Mouse (Mus musculus): ENCODE measurements around the gene Cmss1. TPM values are rescaled to one million over a fixed set of nuclear protein-coding genes. Genes with fewer than 3 reads are reported as not detected.

Cmss1 gene
- total and polyA plus RNA-seq, 2 experiments from 2014 or later, result 17.0 to 50.3 TPM

DNA sequence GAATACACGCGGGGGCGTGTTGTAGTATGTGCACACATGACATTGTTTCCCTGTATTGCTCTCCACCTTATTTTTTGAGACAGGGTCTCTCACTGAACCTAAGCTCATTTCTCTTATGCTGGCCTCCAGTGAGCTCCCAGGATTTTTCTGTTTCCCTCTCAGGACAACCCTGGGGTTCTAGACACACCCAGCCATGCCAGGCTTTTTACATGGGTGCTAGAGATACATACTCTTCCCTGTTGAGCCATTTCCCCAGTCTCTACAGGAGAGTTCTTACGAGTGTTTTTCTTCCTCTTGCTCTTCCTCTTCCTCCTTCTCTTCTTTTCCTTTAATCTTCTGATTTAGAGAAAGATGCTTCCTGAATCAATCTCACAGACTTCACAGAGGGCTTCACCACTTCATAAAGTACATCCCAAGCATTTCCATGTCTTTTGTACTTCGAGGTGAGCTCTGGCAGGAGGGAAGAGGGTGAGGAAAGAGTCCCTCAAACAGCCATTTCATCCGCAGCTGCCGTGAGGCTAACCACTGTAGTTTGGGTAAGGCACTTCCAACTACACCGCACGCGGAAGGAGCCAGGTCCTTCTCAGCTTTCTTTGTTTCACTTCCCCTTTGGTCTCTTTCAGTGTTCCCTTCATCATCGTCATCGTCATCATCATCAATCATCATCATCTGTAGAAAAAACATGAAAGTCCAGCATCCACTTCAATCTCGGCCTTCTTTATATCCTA lies 347.1 kb downstream of the Cmss1 start:
- no peak for TF ChIP-seq EP300 (IDR thresholded peaks at IDR 0.05; ENCODE audit: low read depth)
- TF ChIP-seq CTCF (IDR thresholded peaks at IDR 0.05; ENCODE audit: low read depth), result no peak
- WGBS, result 78% methylated on average over 13 of the region's 13 CpGs
- no peaks in the 10 kb centered on the region for H3K4me1 ChIP-seq (ENCODE audit: control insufficient read depth, insufficient read depth)
- H3K4me2 ChIP-seq (ENCODE audit: low read depth, low read length), result no peak overlapping the region
- H3K4me3 ChIP-seq (ENCODE audit: low read depth, low read length), result no peak overlapping the region
- no peaks in the 10 kb centered on the region for H3K27me3 ChIP-seq (ENCODE audit: control insufficient read depth, insufficient read depth, low read length)
- H3K36me3 ChIP-seq (replicated peaks; ENCODE audit: control insufficient read depth, insufficient read depth, low read length), result no peaks in the 10 kb centered on the region
- DNase-seq (ENCODE audit: low spot score) (no peak), ATAC-seq (ENCODE audit: insufficient read depth, low read depth) (no peak)
- H3K9me3 ChIP-seq (replicated peaks; ENCODE audit: control insufficient read depth, low read length), result no peaks in the 10 kb centered on the region
- H3K9ac ChIP-seq (replicated peaks; ENCODE audit: low read depth, low read length), result no peak overlapping the region
- H3K27ac ChIP-seq (ENCODE audit: low read depth), result no peak overlapping the region

Other genes with a start within 250 kb of the Cmss1 start
- gene Col8a1, start 147.9 kb upstream of the Cmss1 start, total RNA-seq (2014; rRNA removed; ENCODE audit: low replicate concordance), result 0.66 and 2.7 TPM in 2 replicates
- gene Col8a1, start 147.9 kb upstream of the Cmss1 start, polyA plus RNA-seq (2015; fragmentation: Nextera tagmentation; extraction: Ambion mirVana), result 1.4 and 1.5 TPM in 2 replicates